Mouse (Mus musculus): ENCODE measurements at regions not wholly inside any gene's neighbourhood (a gene's known extent, or its start where the extent isn't known, plus 50 kb on each side); places are given as distances from the start of the nearest gene placed in this dataset.

DNA sequence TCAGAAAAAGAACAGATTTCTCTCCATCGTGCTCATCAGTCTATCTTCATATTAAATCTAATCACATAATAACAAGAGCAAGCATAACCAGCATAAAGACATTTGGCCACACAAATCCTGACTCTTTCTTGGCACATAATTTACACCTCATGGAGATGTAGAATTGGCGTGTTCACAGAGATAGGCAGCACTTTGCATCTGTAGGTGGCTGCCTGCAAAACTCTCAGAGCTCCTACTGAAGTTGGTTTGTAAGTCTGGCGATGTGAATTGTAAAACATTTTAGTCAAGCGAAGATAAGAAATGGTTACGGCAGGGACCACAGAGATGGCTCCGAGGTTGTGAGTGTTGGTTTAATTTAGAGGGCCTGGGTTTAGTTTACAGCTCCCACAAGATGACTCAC lies 419.0 kb downstream of the Adamts20 start:
- no peak for DNase-seq

DNA sequence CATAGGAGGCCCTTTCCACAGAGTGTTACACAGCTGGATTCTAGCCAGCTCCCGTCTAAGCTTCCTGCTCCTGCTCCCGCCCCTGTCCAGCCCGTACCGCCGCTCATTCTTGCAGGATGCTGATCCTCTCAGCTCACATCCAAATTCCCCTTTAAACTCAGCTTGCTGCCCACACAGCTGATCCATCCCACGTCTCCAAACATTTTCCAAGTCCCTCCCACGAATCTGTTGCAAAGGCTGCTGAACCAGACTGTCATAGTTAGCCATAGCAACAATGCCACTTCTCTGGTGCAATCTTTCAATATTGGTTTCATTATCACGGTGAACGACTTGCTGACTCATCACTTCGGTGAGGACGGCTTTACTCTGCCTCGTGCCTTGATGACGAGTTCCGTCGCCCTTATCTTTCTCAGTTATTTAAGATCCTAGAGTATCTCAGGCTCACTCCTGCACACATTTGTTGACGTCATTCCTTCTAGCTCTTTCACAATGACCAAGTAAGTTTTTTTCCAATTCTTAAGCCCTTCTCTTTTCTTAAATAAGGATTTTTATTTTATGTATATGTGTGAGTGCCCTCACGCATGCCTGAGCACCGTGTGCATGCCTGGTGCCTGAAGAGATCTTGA lies 420.0 kb downstream of the Adamts20 start:
- no peak for DNase-seq

- DNase-seq: no peak
Measured at GRCm38 (mm10) chr15:94032957-94033356, 432.3 kb downstream of the Adamts20 start.

DNA sequence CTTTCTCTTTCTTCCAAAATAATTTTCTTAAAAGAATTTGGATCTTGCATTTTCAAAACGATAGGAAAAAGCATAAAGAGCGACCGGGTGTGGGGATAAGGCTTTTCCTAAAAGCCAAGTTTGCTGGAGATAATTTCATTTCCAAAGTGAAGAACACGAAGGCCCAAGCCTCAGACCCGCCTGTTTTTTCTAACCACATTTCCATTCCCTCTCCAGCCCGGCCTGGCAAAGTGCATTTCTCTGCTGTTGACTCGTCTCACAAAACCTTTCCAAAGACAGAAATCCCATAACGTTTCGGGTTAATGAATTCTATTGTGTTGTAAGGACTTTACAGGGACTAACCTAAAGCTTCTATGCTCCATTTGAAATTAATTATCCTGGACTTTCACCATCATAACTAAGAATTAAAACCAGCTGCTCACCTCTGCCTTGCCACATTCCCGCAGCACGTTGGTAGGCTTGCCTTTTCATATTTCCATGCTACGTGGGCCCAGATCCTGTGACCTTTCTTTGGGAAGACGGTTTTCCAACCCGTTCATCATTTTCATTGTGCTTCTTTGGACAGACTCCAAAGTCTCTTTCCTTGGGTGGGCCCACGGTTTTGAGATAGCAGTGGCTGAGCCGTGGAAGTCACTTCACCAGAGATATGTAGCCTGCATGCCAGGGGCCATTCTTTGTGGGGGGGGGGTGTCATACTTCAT lies 430.5 kb upstream of the Prickle1 start:
- no peak for DNase-seq

GRCm38 (mm10) chr15:94025239-94025971 lies 429.7 kb upstream of the Prickle1 start:
- no peak for DNase-seq

- DNase-seq: no peak
Measured at GRCm38 (mm10) chr15:94024806-94025205, 429.1 kb upstream of the Prickle1 start.

- DNase-seq: no peak
Measured at GRCm38 (mm10) chr15:94024126-94024730, 428.5 kb upstream of the Prickle1 start.

DNA sequence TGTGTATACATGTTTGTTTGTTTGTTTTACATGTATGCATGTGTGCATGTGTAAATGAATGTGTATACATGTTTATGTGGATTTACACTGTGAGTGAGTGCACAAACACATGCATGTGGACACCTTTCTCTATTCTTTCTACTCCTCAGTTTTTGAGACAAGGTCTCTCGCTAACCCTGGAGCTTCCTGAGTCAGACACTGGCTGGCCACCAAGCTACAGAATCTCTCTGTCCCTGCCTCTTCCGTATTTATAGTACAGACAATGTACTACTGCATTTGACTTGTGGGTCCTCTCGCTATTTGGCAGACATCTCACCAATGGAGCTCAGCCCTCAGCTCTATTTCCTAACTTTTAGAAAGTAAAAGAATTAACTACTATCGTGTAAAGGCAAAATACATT lies 427.8 kb upstream of the Prickle1 start:
- DNase-seq: no peak

GRCm38 (mm10) chr15:94017814-94018213 lies 422.1 kb upstream of the Prickle1 start:
- no peak for DNase-seq

DNA sequence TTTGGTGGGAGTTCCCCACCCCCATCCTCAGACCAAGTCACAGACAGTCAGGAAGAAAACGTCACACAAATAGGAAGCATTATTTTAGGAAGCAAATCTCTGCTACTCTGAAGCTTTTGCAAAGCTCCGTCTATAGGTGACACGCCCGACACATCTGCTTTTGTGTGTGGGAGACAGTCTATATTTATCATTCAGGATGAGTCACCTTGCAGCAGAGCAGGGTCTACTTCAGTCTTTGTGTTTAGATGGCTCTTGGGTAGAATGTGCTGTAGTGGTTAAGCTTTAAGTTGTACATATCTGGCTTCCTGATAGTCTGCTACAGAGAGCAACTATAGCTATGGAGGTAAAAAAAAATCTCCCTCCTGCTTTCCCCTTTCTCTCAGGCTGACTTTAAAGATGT lies 415.8 kb upstream of the Prickle1 start:
- no peak for DNase-seq

GRCm38 (mm10) chr15:94006082-94006481 lies 410.4 kb upstream of the Prickle1 start:
- no peak for DNase-seq

- DNase-seq: no peak
Measured at GRCm38 (mm10) chr15:94004911-94005310, 409.2 kb upstream of the Prickle1 start.

DNA sequence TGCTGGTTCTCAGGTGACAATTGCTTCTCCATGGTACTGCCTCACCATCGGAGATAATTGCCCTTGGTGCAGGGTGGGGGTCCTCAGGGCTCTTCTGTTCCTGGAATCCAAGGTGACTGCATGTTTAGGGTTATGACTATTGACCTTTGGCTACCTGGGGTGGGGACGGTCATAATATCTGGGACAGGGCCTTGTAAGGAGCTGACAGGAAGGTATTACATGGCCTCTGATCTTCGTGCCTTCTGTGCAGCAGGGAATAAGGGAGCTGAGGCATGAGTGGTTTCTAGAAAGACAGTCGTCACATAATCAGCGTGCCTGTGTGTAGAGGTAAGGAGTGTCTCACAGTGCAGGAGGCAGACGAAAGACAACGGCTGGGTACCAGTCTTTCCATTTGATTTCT lies 407.5 kb upstream of the Prickle1 start:
- no peak for DNase-seq

DNA sequence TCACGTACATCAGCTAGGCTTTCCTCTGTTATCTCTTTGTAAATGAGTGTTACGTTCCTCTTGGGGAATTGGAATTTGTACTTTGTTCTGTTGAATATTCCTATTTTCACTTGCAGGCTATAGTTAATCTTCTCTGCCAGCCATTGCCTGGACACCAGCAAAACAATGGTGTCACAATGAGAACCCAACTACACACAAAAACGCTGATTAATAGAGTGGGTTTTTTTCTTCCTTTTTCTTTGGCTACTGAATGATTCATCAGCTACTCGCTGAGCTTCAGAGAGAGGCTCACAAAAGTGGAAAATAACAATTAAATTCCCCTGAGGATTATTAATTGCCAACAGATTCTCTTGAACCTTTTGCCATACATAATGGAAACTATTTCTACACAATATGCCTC lies 398.9 kb upstream of the Prickle1 start:
- no peak for DNase-seq

DNA sequence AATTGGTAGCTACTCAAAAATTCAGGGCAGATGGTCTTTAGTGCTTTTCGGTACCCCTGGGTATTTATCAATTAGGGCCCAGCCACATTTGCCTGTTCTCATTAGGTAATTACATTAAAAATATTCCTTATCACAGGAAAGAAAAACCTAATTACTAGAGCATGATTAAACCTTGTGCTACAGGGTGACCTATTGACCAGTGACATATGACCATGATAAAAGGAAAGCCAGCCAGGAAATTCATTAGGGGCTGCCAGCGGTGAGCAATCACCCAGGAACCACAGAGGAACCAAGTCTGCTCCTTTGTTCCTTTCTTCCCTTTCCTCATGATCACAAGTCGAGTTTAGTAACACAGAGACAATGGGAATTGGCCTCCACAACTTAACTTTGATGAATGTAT lies 394.4 kb upstream of the Prickle1 start:
- no peak for DNase-seq

DNA sequence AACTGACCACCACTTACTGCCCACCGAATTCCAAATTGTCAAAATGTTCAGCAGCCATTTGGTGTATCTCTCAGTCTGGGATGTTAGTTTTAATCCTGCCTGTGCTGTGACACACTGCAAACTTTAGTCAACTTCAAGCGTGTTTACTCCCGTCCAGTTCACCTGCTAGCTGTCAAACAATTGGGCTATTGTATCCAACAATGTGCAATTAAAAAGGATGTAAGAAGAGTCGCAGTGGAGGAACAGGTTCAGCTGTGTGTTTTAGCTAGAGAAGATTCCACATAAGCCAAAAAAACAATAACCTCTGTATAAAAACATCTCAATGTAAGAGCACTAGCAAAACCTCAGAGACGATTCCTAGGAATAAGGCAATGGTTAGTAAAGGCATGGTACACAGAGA lies 392.7 kb upstream of the Prickle1 start:
- no peak for DNase-seq

DNA sequence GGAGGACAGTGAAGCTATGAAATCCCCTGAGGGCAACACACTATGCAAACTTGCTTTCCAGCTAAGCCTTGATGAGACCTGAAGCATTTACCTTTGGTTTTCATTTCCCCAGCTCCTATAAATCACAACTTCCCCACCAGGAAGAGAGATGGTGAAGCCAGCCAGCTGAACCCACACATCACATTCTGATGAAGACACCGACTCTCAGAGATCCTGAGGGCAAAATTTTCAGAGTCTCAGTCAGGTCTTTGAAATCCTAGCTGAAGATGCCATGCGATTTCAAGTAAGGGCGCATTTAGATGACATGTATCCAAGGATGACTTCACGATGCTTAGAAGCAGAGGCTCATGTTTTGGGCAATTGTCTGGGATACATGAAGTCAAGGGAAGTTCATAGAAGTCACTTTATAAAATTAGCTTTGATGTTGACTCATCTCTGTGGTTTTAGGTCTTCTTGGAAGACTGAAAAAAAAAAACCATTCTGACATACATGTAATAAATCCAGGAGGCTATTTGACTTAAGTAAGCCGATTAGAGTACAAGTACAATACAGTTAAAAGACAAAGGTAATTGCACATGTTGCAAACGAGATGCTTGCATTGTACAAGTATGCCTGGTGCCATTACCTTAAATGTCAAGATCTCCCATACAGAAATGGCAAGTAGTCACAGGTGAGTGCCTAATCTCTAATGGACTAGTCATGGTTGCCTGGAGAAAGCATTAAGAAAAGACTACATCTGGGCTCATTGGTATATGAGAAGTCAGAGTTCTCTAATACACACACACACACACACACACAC lies 391.1 kb upstream of the Prickle1 start:
- no peak for DNase-seq

DNA sequence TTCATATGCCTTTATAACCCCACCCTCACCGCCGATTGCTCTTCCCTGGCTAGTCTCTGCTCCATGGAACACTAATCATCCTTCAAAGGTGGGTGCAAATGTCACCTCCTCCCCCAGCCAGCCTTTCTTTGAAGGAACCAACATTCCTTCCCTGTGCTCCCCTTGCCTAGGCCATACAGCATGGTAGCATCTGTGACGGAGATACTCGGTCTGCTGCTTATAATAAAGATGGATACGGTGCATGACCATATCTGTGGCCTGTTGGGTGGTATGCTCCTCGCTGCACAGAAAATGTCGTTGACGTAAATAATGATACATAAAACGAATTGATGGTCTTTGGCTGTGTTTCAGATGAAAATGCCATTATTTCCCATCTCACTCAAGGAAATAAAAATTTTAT lies 386.4 kb upstream of the Prickle1 start:
- DNase-seq: no peak

DNA sequence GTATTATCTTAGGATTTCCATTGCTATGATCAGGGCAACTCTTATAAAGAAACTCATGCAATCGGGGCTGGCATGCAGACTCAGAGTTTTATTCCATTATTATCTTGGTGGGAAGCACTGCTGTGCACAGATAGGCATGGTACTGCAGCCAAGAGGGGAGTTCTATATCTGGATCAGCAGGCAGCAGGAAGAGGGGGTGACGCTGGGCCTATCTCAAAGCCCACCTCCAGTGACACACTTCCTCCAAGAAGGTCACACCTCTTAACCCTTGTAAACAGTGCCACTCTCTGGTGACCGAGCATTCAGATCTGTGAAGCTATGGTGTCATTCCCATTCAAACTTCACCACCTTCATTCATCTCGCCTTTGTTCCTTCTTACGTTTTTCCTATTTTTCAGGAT lies 381.8 kb upstream of the Prickle1 start:
- no peak for DNase-seq

- DNase-seq: no peak
Measured at GRCm38 (mm10) chr15:93974727-93975126, 379.0 kb upstream of the Prickle1 start.

- DNase-seq: no peak
Measured at GRCm38 (mm10) chr15:93972979-93973378, 377.3 kb upstream of the Prickle1 start.

- DNase-seq: no peak
Measured at GRCm38 (mm10) chr15:93961950-93962349, 366.3 kb upstream of the Prickle1 start.

DNA sequence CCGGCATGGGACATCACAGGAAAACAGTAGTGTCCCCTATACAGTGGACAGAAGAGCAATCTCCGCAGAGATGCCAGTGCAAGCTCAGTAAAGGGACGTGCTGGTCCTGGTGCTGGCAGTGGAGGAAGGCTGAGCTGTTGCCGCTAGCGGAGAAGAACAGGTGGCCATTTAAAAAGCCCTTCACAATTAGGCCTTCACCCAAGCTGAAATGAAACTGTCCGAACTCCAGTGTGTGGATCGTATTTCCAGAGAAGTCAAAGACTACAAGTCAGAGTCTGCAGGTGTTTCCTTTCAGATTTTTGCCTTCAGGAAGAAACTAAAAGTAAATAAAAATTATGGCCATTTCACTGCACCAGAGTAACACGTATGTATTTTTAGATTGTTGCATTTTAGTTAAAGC lies 364.2 kb upstream of the Prickle1 start:
- peak in 1 of 2 experiments; percentile 10 for DNase-seq

Measured in cerebellum, postnatal 36 days (tissue).